Mouse (Mus musculus) lung, adult 2 months (tissue): ENCODE measurements around the gene Mgat5b.

Experiments
- CTCF ChIP-seq: fragments of 200-500 bp; IDR thresholded peaks from 2 replicates; pipeline ENCODE4 v1.5.1; 2011; ENCODE audit warnings: mild to moderate bottlenecking, low read length, control low read depth; ENCODE audit not compliant: insufficient read depth
- POLR2A ChIP-seq: fragments of 200-500 bp; IDR thresholded peaks from 2 replicates; pipeline ENCODE4 v1.6.1; 2011; ENCODE audit warnings: low read depth, mild to moderate bottlenecking, control low read depth, low read length, borderline replicate concordance; ENCODE audit errors: extremely low read depth

GRCm38 (mm10) chr11:116970847-116971246, 52.2 kb downstream of the Mgat5b start:
- no peak for TF ChIP-seq CTCF
- no peak for TF ChIP-seq POLR2A
